Mouse (Mus musculus): ENCODE results near the gene Pxn.
"Not testable (repeated sequence)": the region's sequence is repeated elsewhere in the genome, so short reads cannot be mapped to it uniquely, and the experiment has no call there.

Gene Pxn

GRCm38 (mm10) chr5:115554536-115555291 is 48.2 kb downstream of the Pxn start:
- DNase-seq: no peak

DNA sequence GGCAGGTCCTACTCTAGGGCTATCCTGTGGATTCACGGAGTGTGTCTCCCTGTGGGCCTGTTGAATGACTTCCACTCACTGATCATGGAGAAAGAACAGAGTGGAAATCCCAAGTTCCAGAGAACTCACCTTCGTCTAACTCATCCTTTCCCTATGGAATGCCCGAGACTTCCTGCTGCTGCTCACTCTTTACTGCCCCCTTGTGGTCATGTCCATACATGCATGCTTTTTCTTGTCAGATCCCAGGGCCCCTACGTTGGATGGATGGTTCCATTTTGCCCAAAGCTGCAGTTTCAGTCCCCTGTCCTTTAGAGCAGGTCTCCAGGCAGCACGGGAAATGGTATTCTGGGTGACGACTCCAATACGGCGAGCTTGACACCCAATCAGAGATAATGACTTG is 49.7 kb downstream of the Pxn start:
- no peak for DNase-seq

DNA sequence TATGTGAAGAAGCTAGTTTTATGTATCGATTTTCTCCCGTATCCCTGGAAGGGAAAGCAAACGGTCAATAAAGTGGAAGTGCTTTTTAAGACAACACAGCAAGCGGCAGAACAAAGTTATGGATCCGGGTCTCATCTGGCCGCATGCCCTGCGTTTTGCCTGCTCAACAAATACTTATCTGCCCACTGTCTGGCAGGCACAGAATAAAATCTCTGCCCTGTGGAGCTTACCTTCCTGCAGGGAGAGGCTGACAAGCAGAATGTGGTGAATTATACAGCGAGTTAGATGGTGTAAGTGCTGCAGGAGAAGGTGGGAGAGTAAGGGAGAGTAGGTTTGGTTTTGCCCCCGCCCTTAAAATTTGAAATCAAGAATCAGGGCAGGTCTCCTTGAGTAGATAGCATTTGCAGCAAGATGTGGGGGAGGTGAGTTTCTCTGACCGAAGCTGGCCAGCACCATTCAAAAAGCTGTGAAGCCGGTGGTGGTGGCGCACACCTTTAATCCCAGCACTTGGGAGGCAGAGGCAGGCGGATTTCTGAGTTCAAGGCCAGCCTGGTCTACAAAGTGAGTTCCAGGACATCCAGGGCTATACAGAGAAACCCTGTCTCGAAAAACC is 51.8 kb downstream of the Pxn start:
- no peak for DNase-seq

GRCm38 (mm10) chr5:115559237-115560101 is 53.0 kb downstream of the Pxn start, which contains the start of gene Rplp0:
TSS of gene Rplp0 (plus strand) at chr5:115559467.
- peak; percentile 99 for DNase-seq

DNA sequence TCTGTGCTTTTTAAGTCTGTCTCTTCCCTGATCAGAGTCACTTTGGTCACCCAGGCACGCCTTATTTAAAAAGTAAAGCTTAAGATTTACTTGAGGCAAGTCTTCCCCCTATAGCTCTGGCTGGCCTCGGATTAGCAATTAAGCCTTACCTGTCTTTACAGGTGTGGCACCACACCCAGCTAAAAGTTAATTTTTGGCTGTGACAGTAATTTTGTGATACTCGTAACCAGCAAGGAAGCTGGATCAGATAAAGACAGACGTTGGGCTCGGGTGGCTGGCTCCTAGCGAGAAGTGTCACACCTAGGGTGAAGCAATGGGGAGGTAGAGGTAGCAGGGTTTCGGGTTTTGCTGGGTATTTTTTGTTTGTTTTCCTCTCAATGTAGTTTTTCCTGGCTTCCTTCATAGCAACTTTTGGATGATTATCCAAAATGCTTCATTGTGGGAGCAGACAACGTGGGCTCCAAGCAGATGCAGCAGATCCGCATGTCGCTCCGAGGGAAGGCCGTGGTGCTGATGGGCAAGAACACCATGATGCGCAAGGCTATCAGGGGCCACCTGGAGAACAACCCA is 53.9 kb downstream of the Pxn start:
- DNase-seq: no peak

GRCm38 (mm10) chr5:115563771-115564585 is 57.5 kb downstream of the Pxn start:
- no peak for DNase-seq

- DNase-seq: peak; percentile 53 to 62
Observed at GRCm38 (mm10) chr5:115564737-115565393, 58.4 kb downstream of the Pxn start, which contains the start of gene Gcn1l1. TSS of gene Gcn1l1 (plus strand) at chr5:115565254.

- DNase-seq: no peak
Observed at GRCm38 (mm10) chr5:115565403-115565802, 58.9 kb downstream of the Pxn start.

DNA sequence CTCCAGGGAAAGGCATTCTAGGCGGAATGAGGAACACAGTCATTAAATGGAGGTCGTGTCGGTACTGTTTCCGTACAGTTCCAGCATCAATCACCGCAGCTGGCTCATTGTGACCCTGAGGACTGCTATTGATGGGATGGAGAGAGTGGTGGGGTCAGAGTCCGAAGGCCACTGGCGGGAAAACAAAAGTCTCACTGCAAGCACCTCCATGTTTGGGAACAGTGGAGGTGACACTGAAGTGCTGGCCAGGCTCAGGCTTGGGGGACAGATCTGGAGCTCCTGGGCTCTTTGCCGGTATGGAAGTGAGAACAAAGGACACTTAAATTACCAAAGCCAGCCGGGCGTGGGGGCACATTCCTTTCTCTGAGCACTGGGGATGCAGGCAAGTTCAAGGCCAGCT is 62.2 kb downstream of the Pxn start:
- no peak for DNase-seq

DNA sequence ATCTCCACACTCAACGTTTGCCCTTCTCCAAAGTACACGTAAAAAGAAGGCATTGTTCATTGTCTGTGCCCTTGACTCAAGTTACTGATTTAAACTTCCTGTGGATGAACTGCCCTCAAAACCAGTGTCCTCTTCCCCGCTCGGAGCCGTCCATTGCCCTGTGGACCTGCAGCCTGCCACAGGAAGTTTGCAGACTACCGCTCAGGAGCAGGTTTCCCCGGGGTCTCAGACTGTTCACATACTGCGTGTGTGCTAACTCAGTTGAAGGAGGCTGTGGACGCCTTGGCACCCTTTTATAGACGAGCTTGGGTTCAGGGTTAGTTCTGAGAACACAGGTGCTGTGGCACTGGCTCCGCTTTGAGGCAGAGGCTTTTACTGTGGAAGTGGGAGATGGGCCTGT is 62.8 kb downstream of the Pxn start:
- DNase-seq: no peak

DNA sequence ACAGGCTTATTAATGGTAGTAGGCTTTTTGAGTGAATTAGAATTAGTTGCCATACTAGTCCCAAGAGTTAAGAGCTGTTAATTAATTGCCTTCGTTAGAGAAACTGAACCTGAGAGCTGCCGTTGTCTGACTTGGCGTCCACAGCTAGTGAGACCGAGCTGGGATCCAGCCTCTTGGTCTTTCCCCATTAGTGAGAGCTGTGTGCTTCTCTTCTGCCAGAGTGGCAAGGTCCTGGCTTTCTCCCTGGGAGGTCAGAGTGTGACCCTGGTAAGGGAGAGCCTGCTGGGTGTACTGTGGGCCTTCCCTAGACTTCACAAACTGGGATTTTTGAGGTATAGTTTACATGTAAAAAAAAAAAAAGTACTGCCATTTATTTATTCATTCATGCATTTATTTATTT is 63.2 kb downstream of the Pxn start:
- no peak for DNase-seq

GRCm38 (mm10) chr5:115571086-115571485 is 64.6 kb downstream of the Pxn start:
- no peak for DNase-seq

DNA sequence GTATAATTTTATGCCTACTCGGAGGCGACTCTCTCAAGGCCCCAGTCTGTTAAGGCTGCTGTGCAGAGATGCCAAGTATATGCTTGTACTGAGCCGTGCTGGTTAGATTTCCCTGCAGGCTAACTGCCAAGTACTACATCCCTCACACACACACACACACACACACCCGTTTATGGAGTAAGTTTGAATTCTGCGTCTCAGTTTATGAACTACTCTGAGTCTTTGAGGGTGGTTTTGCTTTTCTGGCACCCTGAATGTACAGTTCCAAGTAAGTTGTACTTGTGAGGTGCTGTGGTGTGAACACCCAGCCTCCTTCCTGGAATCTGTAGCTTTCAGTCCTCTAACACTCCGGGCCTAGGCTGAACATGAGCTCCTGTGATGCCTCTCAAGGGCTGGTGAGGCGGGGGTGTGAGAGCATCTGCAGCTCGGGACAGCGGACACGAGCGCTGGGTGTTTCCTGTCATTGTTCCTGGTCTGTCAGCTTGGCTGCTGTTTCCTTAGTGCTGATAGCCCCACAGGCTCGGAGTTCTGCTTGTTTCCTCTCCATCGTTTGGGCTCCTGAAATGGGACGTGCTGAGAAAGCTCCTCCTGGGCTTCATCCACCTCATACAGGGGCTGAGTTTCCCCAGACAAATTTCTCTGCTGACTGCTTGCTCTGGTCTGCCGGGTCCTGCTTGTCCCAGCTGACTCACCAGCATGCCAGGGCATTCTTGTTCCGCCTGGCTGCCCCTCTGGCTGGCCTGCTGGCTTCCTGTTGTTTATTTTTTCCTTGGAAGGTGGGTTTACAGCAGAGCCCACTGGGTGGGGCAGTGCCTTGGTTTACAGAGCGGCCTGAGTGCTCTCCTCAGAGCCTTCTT is 66.4 kb downstream of the Pxn start:
- no peak for DNase-seq

DNA sequence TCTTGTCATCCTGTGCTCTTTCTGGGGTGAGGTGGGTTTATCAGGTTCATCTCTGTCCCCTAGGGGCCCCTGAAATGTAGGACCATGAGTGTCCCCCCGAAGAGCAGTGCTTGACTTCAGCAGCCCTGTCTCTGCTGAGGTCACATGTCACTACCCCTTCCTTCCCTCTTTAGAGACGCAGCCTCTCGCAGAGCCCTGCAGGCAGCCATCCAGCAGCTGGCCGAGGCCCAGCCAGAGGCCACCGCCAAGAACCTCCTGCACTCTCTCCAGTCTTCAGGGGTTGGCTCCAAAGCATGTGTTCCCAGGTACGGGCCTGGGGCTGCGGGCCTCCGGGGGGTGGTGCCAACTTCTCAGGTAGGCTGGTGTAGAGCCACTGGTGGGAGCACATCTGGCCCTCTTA is 68.5 kb downstream of the Pxn start:
- DNase-seq: no peak

DNA sequence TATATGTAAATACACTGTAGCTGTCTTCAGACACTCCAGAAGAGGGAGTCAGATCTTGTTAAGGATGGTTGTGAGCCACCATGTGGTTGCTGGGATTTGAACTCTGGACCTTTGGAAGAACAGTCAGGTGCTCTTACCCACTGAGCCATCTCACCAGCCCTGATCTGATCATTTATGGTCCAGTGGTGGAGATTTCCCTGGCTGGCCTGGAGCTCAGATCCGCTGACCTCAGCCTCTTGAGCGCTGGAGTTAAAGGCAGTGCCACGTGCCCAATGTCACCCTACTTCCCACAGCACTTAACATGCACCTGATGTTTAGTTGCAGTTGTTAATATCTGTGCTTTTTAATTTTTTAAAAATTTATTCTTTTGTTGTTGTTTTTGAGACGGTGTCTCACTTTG is 71.2 kb downstream of the Pxn start:
- DNase-seq: not testable (repeated sequence)

GRCm38 (mm10) chr5:115578922-115579321 is 72.4 kb downstream of the Pxn start:
- DNase-seq: no peak

GRCm38 (mm10) chr5:115579363-115579762 is 72.9 kb downstream of the Pxn start:
- DNase-seq: no peak

DNA sequence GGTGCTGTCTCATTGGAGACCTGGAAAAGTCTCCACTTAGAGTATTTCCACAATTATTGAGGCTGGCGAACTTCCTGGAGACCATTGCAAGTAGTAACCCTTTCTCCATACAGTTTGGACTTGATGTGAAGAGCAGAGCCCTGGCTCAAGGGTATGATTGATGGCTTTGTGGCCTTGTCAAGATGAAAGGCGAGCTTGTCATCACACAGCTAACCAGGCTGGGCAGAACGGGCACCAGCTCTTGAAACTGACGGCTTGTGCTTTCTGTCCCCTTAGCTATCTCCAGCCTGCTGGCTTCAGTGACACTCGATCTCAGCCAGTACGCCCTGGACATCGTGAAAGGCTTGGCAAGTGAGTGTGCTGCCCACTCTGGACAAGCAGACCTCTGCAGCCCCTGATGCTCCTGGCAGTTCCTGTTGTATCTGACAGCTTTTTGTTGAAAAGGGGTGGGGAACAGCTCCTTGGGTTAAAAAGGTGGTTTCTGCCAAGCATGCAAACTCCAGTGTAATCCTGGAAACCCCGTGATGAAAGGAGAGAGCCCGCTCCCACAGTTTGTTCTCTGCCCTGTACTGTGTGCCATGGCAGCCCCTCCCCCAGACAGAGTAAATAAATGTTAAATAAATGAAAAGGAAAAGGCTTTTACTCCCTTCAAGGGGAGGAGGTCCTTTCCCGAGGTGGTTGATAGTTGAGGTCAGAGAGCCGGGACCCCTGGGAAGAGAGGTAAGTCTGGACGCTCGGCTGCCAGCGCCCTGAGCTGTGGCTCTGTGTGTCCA is 73.9 kb downstream of the Pxn start:
- no peak for DNase-seq

DNA sequence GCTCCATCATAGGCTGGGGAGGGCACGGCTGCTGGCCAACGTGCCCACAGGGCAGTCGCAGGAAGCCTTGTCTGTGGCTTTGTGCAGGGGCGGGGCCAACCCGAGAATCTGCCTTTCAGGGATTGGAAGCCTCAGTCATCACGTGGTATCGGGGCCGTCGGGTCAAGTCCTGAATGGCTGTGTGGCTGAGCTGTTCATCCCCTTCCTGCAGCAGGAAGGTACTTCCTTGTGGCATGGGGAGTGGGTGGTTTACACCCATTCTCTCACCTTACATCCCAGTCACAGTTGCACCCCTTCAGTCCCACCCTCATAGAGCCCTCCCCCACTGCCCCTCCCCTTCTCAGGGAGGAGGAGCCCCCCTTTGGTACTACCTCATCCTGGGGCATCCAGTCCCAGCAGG is 75.2 kb downstream of the Pxn start:
- no peak for DNase-seq

- DNase-seq: no peak
Observed at GRCm38 (mm10) chr5:115585616-115586015, 79.1 kb downstream of the Pxn start.
